Mouse (Mus musculus): ENCODE data around the gene Rpl36al.

The Rpl36al gene

GRCm38 (mm10) chr12:69183583-69184308 lies at the start of gene Rpl36al, which contains the start of gene Mgat2:
Gene Rpl36al, minus strand, starts transcription at chr12:69184083.
Gene Mgat2, plus strand, starts transcription at chr12:69184157.
- peak; percentile 96 for DNase-seq (ENCODE audit: low read depth, low spot score)

GRCm38 (mm10) chr12:69229251-69229650 lies 45.4 kb upstream of the Rpl36al start:
- no peak for DNase-seq (ENCODE audit: low read depth, low spot score)

GRCm38 (mm10) chr12:69227776-69228466 lies 44.0 kb upstream of the Rpl36al start, which contains the start of gene Pole2:
Gene Pole2, minus strand, starts transcription at chr12:69228195.
- DNase-seq (ENCODE audit: low read depth, low spot score) = no peak

- no peak for DNase-seq (ENCODE audit: low read depth, low spot score)
Observed at GRCm38 (mm10) chr12:69220613-69221277, 36.9 kb upstream of the Rpl36al start.

DNA sequence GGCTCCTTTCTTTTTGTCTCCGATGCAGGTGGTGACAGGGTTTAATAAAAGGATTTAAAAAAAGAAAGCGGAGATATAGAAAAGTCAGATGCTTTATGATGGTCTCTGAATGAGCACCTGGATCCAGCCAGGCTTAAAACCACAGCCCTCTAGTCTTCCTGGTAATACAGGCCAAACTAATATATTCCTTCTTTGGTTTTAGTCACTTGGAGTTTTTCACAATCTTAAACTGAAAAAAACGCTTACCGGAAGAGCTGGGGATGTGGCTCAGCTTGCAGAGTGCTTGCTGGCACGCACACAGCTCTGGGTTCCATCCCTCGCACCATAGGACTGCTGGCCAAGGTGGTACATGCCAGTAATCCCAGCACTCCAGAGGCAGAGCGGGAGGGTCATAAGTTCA lies 32.7 kb upstream of the Rpl36al start:
- no peak for DNase-seq (ENCODE audit: low read depth, low spot score)

DNA sequence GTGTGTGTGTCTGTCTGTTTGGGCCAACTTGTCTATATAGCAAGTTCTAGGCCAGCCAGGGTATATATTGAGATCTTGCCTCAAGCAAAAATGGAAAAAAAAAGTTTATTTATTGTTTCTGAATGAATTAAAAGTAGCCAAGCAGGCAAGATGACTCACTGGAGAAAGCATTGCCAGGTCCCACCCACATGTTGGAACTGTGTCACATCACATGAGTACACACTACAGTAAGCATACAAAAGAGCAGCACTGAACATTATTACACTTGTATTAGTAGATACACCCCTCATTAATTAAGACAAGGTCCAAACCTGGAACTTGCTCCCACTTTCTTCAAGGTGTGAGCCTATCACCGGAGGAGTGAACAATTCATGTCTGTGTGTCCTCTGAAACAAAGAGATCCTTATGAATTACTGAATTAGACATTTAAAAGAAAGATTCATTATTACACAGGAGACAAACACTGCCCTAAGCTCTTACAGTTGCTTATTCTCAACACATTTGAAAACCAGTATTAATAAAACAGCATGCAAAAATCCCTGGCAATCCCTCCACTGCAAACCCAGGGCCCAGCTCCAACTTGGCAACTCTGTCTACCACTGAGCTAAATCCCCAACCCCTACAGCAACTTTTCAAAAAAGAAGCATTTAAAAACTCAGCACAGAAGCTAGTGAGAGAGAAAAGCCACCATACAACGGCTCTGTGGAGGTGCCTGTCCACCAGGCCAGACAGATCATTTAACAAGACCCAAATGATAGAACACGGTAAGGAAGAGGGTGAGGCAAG lies 31.3 kb upstream of the Rpl36al start:
- DNase-seq (ENCODE audit: low read depth, low spot score) = no peak

DNA sequence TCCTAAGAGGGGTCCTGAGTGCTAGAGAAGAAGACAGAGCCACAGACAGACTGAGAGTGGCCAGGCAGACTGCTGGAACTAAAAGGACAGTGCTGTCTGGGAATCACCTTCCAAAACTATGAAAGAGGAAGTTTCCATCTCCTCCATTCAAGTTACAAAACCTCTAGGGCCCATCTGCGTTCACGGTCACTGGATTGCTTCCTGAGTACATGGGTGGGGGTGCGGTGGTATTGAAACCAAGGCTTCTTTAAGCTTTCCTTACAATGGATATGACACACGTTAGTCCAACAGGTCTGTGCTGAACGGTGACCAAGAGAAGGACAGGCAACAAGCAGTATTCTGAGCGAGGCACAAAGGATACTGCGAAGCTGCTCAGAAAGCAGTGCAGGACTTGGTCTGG lies 30.5 kb upstream of the Rpl36al start:
- DNase-seq (ENCODE audit: low read depth, low spot score) = no peak

- DNase-seq (ENCODE audit: low read depth, low spot score) = no peak
Observed at GRCm38 (mm10) chr12:69213186-69213777, 29.4 kb upstream of the Rpl36al start.

- DNase-seq (ENCODE audit: low read depth, low spot score) = no peak
Observed at GRCm38 (mm10) chr12:69211057-69211456, 27.2 kb upstream of the Rpl36al start.

- DNase-seq (ENCODE audit: low read depth, low spot score) = no peak
Observed at GRCm38 (mm10) chr12:69210056-69210979, 26.4 kb upstream of the Rpl36al start.

DNA sequence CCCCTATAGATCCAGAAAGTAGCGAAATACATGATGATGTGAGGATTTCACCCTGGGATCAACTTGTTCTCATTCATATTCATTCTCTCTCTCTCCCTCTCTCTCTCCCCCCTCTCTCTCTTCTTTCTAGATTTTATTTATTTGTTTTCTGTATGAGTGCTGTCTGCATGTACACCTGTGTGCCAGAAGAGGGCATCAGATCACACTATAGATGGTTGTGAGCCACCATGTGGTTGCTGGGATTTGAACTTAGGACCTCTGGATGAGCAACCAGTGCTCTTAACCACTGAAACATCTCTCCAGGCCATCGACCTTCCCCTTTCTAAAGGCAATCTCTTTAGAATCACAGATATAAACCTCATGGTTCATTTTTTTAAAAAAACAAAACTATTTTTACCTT lies 24.6 kb upstream of the Rpl36al start:
- no peak for DNase-seq (ENCODE audit: low read depth, low spot score)

DNA sequence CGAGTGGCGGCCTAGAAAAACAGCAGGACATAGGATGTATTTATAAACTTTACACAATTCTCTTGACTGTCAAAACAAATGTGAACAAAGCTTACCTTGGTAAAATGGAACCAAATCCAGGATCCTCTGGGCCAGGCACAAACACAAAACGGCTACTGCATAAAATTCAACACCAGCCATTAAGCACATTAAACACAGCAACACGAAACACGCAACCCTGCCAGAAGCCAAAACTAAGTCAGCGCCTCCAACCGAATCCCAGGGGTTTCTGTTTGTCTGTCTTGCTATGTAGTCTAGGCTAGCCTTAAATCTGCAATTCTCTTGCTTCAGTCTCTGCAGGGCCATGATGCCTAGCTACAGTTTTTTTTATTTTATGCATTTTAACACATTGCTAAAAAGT lies 24.0 kb upstream of the Rpl36al start:
- no peak for DNase-seq (ENCODE audit: low read depth, low spot score)

- no peak for DNase-seq (ENCODE audit: low read depth, low spot score)
Observed at GRCm38 (mm10) chr12:69207396-69207795, 23.5 kb upstream of the Rpl36al start.

DNA sequence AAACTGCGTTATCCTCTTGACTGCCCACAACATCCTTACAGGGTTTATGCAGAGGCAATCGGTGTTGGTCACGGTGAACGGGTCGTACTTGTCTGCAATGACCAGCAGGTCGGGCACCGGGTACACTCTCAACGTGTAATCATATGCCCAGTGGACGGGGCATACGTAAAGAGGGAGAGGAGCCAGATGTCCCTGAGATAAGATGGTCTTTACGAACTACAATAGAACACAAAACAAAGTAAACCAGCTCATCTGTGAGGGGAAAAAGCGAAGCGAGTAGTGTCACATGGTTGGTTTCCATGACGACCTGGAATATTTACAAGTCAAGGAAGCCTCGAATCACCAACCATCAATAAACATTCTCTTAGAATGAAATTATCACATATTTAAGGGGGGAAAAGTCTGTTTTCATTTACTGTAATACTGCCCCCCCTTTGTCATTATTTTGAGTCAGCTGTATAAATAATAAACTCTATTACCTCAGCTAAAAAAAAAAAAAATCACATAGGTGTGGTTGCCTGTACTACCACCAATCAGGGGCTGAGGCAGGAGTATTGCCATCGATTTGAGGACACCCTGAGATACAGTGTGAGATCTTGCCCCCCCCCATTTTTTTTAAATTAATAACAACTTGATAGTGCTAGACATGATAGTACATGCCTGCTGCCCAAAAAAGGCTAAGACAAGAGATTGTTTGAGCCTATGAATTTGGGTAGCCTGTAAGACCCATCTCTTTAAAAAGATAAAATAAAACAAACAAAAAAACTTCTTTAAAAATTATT lies 20.4 kb upstream of the Rpl36al start, which contains the start of gene Gm49384:
TSS of gene Gm49384 (minus strand) at position 216 of the 782 bp plus-strand sequence.
- DNase-seq (ENCODE audit: low read depth, low spot score) = no peak

GRCm38 (mm10) chr12:69198985-69199384 lies 15.1 kb upstream of the Rpl36al start:
- DNase-seq (ENCODE audit: low read depth, low spot score) = no peak

GRCm38 (mm10) chr12:69198164-69198535 lies 14.3 kb upstream of the Rpl36al start, which contains the start of gene Dnaaf2:
Gene Dnaaf2, minus strand, starts transcription at chr12:69198429.
- peak; percentile 16 for DNase-seq (ENCODE audit: low read depth, low spot score)

DNA sequence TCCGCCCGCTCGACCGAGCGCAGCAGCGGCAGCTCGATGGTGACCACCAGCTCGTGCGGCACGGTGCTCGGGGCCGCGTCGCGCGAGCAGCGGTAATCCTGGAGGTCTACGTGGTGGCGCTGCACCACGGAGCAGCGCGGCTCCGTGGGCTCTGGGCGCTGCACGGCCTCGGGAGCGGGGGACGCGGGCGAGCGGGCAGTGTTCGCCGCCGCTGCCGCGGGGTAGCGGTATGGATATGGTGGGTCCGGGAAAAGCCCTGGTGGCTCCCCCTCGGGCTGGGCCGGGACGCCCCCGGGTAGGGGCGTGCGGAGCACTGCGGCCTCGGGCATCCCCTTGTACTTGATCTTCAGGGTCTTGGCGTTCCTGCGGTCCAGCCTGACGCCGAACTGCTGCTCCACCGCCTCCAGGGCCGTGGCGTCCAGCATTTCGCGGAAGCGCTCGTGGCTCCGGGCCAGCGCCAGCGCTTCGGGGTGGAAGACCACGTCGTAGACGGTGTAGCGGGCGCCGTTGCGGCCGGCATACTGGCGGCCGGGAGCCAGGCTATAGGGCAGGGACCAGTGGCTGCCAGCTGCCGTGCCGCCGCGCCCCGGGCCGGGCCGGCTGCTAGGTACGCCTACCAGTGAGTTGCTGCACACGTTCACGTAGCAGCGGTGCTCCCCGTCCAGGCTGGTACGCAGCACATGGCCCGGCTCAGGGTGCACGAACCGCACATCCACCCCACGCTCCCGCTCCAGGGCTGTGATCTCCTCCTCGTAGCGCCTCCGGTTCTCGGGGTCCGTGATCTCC lies 13.7 kb upstream of the Rpl36al start:
- DNase-seq (ENCODE audit: low read depth, low spot score) = peak; percentile 2
